Mouse (Mus musculus) NIH3T3 (cell line): ENCODE results near the gene Dnah6.

ENCODE experiments used
- DNase-seq: peaks from one replicate; pipeline ENCODE4 v3.0.0-alpha.2; 2012; ENCODE audit warnings: low read depth

The Dnah6 gene

DNA sequence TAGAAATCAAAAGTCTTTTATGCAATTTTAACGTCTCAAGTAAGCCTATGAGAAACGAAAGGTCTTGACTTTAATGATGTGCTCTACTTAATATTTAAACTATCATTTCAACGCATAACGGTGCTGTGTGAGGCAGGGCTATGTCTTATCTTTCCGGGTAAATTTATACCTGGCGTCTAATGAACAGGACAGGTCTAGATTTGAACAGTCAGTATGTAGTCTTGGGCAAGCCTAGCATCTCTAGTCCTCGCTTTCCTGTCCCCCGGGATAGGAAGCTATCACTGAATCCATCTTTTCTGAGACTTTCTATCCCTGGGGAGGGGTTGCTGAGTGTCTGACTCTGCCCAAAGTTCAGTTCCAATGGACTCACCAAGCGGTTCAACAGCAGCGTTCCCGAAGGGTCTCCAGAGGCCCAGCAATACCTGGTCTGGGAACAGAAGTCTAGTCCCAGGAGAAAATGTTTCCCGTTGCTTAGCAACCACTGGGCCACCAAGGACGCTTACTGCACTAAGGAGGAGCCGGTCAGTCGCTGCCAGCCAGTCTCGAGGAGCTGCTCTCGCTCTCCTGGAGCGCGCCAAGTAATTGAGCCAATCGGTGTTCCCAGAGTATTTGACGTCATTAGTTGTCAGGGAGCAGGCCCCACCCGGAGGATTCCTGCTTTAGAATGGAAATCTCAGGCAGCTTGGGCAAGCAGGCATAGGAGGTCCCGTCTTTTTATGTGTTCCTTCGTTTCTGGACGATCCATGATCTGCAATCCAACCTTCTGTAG, at the start of gene Dnah6:
Dnah6 (minus strand) TSS at position 463 of the 769 bp plus-strand sequence.
- DNase-seq = peak; percentile 94

GRCm38 (mm10) chr6:73269374-73269773, 47.9 kb upstream of the Dnah6 start:
- DNase-seq = no peak

GRCm38 (mm10) chr6:73267738-73268311, 46.4 kb upstream of the Dnah6 start:
- DNase-seq = no peak

DNA sequence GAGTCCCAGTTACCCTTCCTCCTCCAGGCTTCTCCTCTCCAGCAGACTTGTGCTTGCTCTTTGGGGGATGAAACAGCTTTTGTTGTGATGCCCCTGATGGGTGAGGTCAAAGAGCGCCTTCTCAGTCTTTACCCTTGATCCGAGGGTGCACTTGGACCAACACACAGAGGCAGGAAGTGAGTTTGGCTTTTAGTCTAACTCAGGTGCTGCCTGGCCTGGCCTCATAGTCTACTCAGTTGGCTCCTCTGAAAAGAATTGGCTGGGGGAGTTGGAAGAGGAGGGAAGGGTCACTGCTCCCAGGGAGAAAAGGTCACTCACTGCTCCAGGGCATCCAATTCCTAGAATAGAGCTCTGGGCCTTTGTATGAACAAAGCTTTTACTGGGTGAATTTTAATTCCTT, 43.4 kb upstream of the Dnah6 start:
- no peak for DNase-seq

DNA sequence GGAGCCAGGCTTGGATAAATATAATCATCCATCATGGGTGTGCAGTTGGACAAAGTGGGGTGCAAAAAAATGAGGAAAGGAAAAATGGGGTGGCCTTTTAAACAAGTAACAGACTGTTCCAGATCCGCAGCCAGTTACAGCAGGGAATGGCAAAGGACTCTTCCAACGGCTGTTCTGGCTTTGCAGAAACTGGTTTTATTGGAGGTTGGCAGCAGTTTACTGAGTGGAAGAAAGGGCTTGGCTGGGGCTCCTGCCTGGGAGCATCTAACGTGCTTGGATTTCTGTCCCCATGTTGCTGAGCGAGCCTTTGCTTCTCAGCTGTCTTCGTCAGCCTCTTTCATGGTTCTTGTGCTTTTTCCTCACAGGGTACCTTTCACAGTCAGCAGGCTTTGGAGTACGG, 38.7 kb upstream of the Dnah6 start:
- DNase-seq = no peak

GRCm38 (mm10) chr6:73257068-73257467, 35.6 kb upstream of the Dnah6 start:
- DNase-seq = no peak

- DNase-seq = no peak
These were observed 33.1 kb upstream of the Dnah6 start for GRCm38 (mm10) chr6:73254307-73255228.

GRCm38 (mm10) chr6:73253584-73253983, 32.1 kb upstream of the Dnah6 start:
- no peak for DNase-seq

GRCm38 (mm10) chr6:73253006-73253405, 31.6 kb upstream of the Dnah6 start:
- DNase-seq = no peak

- DNase-seq = no peak
These were observed 30.9 kb upstream of the Dnah6 start for GRCm38 (mm10) chr6:73252396-73252795.

DNA sequence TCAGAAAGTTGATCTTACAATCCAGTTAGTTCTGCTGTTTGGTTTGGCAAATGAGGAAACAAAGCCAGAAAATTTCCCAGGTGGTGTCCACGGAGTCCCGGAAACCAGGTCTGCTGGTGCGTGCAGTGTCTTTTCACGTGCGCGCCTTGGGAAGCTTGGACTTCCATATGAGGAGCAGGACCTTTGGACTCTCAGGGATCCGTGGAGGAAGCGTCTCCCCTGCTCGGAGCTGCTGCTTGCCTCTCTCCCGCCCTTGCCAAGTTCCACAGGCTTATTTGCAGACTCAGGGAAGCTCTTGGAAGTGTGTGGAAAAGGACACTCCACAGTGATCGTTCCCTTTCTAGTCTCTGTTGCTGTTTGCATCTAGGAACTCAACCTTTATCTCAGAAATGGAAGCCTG, 29.9 kb upstream of the Dnah6 start:
- no peak for DNase-seq

DNA sequence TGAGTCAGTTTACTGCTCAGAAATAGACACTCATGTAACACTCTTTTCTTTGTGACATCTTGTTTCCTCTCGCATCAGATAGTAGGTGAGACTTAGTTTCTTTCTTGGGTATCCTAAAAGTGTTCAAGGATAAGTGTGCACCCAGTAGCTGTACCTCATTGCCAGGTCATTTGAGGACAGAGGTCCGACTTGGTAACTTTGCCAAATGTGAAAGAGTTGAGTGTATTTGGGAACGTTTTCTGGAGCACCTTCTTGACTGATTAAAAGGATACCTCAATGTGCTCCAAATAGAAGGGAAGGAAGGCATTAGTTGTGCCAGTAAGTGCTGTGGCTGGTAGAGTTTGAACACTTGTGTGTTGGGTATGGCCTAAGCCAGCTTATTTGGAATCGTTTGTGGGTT, 28.4 kb upstream of the Dnah6 start:
- no peak for DNase-seq

DNA sequence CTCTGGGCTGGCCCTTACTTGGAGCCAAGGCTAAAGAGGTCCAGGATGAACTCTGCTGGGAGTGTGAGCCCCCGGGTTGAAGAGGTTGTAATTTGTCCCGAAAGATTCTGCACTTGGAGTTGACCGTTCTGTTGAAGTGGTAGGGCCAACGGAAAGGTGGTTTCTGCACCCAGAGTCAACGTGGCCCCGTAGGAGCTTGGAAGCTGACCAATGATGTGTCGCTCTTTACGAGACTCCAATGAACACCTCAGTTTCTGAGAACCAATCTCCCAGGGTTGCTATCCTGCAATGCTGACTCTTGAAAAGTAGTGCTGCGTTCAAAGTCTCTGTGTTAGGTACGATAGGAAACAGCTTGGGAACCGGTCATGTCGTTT, 27.6 kb upstream of the Dnah6 start:
- DNase-seq = peak; percentile 43

DNA sequence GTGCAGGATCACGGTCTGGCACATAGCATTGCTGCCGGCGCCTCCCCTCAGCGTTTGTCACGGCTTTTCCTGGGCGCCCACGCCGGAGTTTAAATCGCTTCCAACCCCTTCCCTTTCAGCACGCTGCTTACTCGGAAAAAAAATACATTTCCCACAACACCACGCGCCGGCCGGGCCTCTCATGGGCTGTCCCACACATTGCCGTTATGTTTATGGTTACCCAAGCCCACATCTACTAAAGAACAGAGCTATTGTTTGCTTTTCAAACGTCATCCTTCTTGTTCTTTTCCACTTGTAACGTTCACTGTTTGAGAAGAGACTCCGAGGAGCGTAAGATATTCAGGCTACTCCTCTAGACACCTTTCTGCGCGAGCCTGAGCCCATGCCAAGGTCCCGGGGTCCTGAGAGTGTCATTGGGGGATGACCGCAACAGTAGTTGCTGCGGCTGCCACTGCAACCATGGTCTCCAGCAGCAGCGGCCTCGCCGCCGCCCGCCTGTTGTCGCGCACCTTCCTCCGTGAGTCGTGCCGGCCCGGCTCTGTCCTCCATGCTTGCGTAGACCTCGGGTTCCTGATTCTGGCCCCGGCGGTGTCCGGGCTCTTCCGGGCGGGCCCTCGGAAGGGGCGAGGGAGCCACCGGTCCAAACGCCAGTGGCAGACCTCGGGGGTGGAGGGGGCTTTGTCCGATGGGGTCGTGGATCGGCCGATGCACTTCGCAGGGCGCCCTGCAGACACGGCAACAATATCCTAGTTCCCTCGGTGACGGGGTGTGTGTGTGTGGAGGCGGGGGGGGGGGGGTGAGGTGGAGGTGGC, 27.0 kb upstream of the Dnah6 start, which contains the start of gene Suclg1:
Suclg1 (plus strand) TSS at position 146 of the 812 bp plus-strand sequence.
- peak; percentile 92 for DNase-seq

DNA sequence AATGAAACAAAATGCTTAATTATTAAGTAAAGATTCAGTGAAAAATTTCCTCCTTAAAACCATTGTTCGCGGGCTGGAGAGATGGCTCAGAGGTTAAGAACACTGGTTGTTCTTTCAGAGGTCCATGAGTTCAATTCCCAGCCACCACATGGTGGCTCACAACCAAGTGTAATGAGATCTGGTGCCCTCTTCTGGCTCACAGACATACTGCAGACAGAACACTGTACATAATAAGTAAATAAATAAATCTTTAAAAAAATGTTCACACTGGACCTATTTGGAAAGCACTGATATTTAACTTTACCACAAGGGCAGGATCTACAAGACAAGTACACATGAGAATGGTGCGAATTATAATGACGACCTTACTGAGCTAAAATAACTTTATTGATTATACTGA, 26.0 kb upstream of the Dnah6 start:
- DNase-seq = peak; percentile 78

- peak; percentile 51 for DNase-seq
These were observed 25.4 kb upstream of the Dnah6 start for GRCm38 (mm10) chr6:73246821-73247220.

DNA sequence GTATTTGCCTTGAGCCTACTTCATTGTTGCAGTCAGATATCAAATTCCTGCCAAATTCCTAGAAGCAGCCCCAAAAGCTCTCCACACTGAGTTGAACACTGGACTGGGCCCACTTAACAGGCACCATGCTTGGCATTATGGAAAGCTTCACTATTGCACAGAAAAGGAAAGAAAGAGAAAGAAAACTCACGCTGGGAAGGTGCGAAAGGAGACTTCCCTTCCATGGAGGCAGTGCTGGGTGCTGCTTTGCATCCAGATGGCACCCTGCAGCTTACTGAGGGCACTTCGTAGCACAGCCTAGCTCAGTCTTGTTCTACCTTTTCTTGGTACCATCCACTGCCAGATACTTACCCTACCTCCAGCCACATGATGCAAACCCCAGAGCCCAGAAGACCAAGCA, 14.2 kb upstream of the Dnah6 start:
- no peak for DNase-seq

DNA sequence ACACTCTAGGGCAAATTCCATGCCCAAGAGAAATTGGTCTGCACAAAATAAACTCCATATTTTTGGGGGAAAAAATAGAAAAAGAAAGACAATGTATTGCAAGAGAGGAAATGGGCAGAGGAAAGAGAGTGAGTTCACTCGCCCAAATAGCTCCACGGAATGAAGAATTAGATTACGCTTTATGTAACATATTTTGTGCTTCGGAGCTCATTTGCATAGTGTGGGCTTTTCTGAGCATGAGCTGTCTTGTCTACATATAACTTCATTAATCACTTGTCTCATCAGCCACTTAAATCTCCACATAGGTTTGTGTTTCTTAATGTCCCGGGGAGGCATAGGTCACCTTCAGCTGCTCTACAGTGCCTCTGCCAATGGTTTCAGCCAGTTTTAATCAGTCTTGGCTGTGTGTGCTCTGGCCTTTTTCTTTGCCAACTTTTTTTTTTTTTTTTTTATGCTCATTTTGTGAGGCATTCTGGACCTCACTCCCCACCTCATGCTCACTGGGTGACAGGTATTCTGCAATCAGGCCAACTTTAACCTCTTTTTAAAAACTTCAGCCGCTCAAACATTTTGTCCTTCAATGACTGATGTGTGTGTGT, 12.9 kb upstream of the Dnah6 start:
- peak; percentile 29 for DNase-seq

- peak; percentile 70 for DNase-seq
These were observed 11.8 kb upstream of the Dnah6 start for GRCm38 (mm10) chr6:73233202-73233726.

GRCm38 (mm10) chr6:73232152-73232584, 10.7 kb upstream of the Dnah6 start:
- no peak for DNase-seq

- peak; percentile 61 for DNase-seq
These were observed 7.4 kb upstream of the Dnah6 start for GRCm38 (mm10) chr6:73228881-73229280.
